Mouse (Mus musculus) G1E (cell line): ENCODE data around the gene Olfr279.

ENCODE experiments used
- CTCF ChIP-seq: IDR thresholded peaks from 2 replicates; pipeline ENCODE4 v1.5.1; 2012; ENCODE audit warnings: low read depth, low read length, inconsistent platforms, mixed read lengths
- GATA1 ChIP-seq: IDR thresholded peaks from 2 replicates; pipeline ENCODE4 v1.6.1; 2012; ENCODE audit warnings: borderline replicate concordance, low read length, inconsistent platforms, mixed read lengths
- GATA2 ChIP-seq: IDR thresholded peaks from 2 replicates; pipeline ENCODE4 v1.6.1; 2012; ENCODE audit warnings: low read depth, low read length, inconsistent platforms, borderline replicate concordance
- TAL1 ChIP-seq: conservative IDR thresholded peaks from 2 replicates; pipeline ENCODE4 v1.6.1; 2012; ENCODE audit warnings: low read depth, low read length, inconsistent platforms, mixed read lengths

- TF ChIP-seq CTCF (no peak), TAL1 (no peak), GATA1 (no peak), GATA2 (no peak)
Measured at GRCm38 (mm10) chr15:98546843-98547242, 54.6 kb downstream of the Olfr279 start.
